Mouse (Mus musculus) midbrain, embryonic 12.5 days (tissue): ENCODE measurements around the gene Olfr402. TPM values are rescaled to one million over a fixed set of nuclear protein-coding genes. Genes with fewer than 3 reads are reported as not detected.
"Not testable (repeated sequence)": the region's sequence is repeated elsewhere in the genome, so short reads cannot be mapped to it uniquely, and the experiment has no call there.

ENCODE experiments used
- ATAC-seq: fragments of 200-750 bp; cut with Nextera tagmentation; 2 replicates; pipeline ENCODE4 v1.8.0; 2017; ENCODE audit warnings: low read depth, moderate TSS enrichment, moderate library complexity; ENCODE audit not compliant: low FRiP score
- H3K27ac ChIP-seq: fragments of 300-500 bp; sonication (generic); replicated peaks from 2 replicates; pipeline ENCODE4 v1.5.1; 2016; ENCODE audit warnings: mild to moderate bottlenecking
- H3K27me3 ChIP-seq: fragments of 300-500 bp; sonication (generic); 2 replicates; pipeline ENCODE4 v1.6.1; 2016; ENCODE audit warnings: mild to moderate bottlenecking
- H3K36me3 ChIP-seq: fragments of 300-500 bp; sonication (generic); 2 replicates; pipeline ENCODE4 v1.6.1; 2016
- H3K4me1 ChIP-seq: fragments of 300-500 bp; sonication (generic); 2 replicates; pipeline ENCODE4 v1.6.1; 2016
- H3K4me2 ChIP-seq: fragments of 300-500 bp; sonication (generic); replicated peaks from 2 replicates; pipeline ENCODE4 v1.6.1; 2016; ENCODE audit warnings: mild to moderate bottlenecking, moderate library complexity
- H3K4me3 ChIP-seq: fragments of 300-500 bp; sonication (generic); 2 replicates; pipeline ENCODE4 v1.5.1; 2016; ENCODE audit warnings: mild to moderate bottlenecking
- H3K9ac ChIP-seq: fragments of 300-500 bp; sonication (generic); replicated peaks from 2 replicates; pipeline ENCODE4 v1.6.1; 2016; ENCODE audit warnings: mild to moderate bottlenecking, moderate library complexity
- H3K9me3 ChIP-seq: fragments of 300-500 bp; sonication (generic); 2 replicates; pipeline ENCODE4 v1.6.1; 2016; ENCODE audit warnings: mild to moderate bottlenecking
- WGBS: fragments of 180-500 bp; shearing (Covaris S2); methylation state at CpG from one replicate; pipeline ENCODE4 v1.1.7; 2016; 5-methylcytosine and 5-hydroxymethylcytosine counted together
- polyA plus RNA-seq: library from polyadenylated mRNA; unstranded; fragments of >200 nt; fragmentation: Nextera tagmentation; extraction: Ambion mirVana; gene quantifications from 2 replicates; pipeline ENCODE4 v1.2.1, GENCODE M21; 2016

Gene Olfr402
- not detected in 2 replicates for polyA plus RNA-seq

GRCm38 (mm10) chr11:74153229-74153628, at the start of gene Olfr402:
Olfr402 (plus strand) TSS chr11:74153529.
- H3K4me2 ChIP-seq = no peak within 1 kb of the TSS
- peaks cover 32% of the 10 kb centered on the region for H3K9me3 ChIP-seq
- H3K9ac ChIP-seq = no peak within 1 kb of the TSS
- H3K27ac ChIP-seq = no peak within 1 kb of the TSS
- H3K4me1 ChIP-seq = no peaks in the 10 kb centered on the region
- H3K27me3 ChIP-seq = no peaks in the 10 kb centered on the region
- ATAC-seq = no peak
- no peaks in the 10 kb centered on the region for H3K36me3 ChIP-seq
- no peak within 1 kb of the TSS for H3K4me3 ChIP-seq
- WGBS = 63% methylated on average over 3 of the region's 3 CpGs

GRCm38 (mm10) chr11:74105066-74105465, 48.3 kb upstream of the Olfr402 start:
- peaks cover 23% of the 10 kb centered on the region for H3K9me3 ChIP-seq
- WGBS = 41% methylated on average over 5 of the region's 5 CpGs
- no peaks in the 10 kb centered on the region for H3K36me3 ChIP-seq
- no peak overlapping the region for H3K27ac ChIP-seq
- no peaks in the 10 kb centered on the region for H3K4me1 ChIP-seq
- no peak for ATAC-seq
- no peak overlapping the region for H3K4me3 ChIP-seq
- no peaks in the 10 kb centered on the region for H3K27me3 ChIP-seq
- H3K9ac ChIP-seq = no peak overlapping the region
- H3K4me2 ChIP-seq = no peak overlapping the region

GRCm38 (mm10) chr11:74113412-74113811, 39.9 kb upstream of the Olfr402 start, which contains the start of gene Olfr401:
Olfr401 (plus strand) TSS chr11:74113712.
- no peaks in the 10 kb centered on the region for H3K4me1 ChIP-seq
- H3K4me2 ChIP-seq = no peak within 1 kb of the TSS
- no peak within 1 kb of the TSS for H3K9ac ChIP-seq
- H3K4me3 ChIP-seq = no peak within 1 kb of the TSS
- ATAC-seq = no peak
- H3K27ac ChIP-seq = no peak within 1 kb of the TSS
- H3K9me3 ChIP-seq = peaks cover 17% of the 10 kb centered on the region
- H3K27me3 ChIP-seq = no peaks in the 10 kb centered on the region
- H3K36me3 ChIP-seq = no peaks in the 10 kb centered on the region

- H3K9ac ChIP-seq, H3K27me3 ChIP-seq, H3K4me3 ChIP-seq, H3K4me1 ChIP-seq, H3K27ac ChIP-seq, H3K36me3 ChIP-seq, ATAC-seq, H3K4me2 ChIP-seq: not testable (repeated sequence)
- peaks cover 62% of the 10 kb centered on the region for H3K9me3 ChIP-seq
- WGBS = 17% methylated on average over 1 of the region's 1 CpGs
Measured at GRCm38 (mm10) chr11:74140001-74140400, 13.3 kb upstream of the Olfr402 start.

GRCm38 (mm10) chr11:74145866-74146265, 7.5 kb upstream of the Olfr402 start:
- Histone ChIP-seq H3K9ac (no peak overlapping the region), H3K27ac (no peak overlapping the region), H3K4me3 (no peak overlapping the region), H3K36me3 (no peaks in the 10 kb centered on the region), H3K9me3 (peaks cover 65% of the 10 kb centered on the region), H3K27me3 (no peaks in the 10 kb centered on the region), H3K4me2 (no peak overlapping the region), H3K4me1 (no peaks in the 10 kb centered on the region)
- no peak for ATAC-seq

- no peaks in the 10 kb centered on the region for H3K27me3 ChIP-seq
- peaks cover 19% of the 10 kb centered on the region for H3K9me3 ChIP-seq
- no peaks in the 10 kb centered on the region for H3K36me3 ChIP-seq
- H3K4me1 ChIP-seq = no peaks in the 10 kb centered on the region
- no peak overlapping the region for H3K4me2 ChIP-seq
- no peak for ATAC-seq
- H3K9ac ChIP-seq = no peak overlapping the region
- no peak overlapping the region for H3K27ac ChIP-seq
- H3K4me3 ChIP-seq = no peak overlapping the region
Measured at GRCm38 (mm10) chr11:74168771-74169170, 15.4 kb downstream of the Olfr402 start.

- Histone ChIP-seq H3K4me2 (no peak overlapping the region), H3K36me3 (no peaks in the 10 kb centered on the region), H3K27me3 (no peaks in the 10 kb centered on the region), H3K4me3 (no peak overlapping the region), H3K9me3 (peaks cover 33% of the 10 kb centered on the region), H3K4me1 (no peaks in the 10 kb centered on the region), H3K27ac (no peak overlapping the region), H3K9ac (no peak overlapping the region)
- 81% methylated on average over 4 of the region's 4 CpGs for WGBS
- ATAC-seq = no peak
Measured at GRCm38 (mm10) chr11:74183168-74183567, 29.8 kb downstream of the Olfr402 start.

GRCm38 (mm10) chr11:74183745-74184144, 30.4 kb downstream of the Olfr402 start:
- Histone ChIP-seq H3K9me3 (peaks cover 33% of the 10 kb centered on the region), H3K36me3 (no peaks in the 10 kb centered on the region), H3K4me3 (no peak overlapping the region), H3K9ac (no peak overlapping the region), H3K4me2 (no peak overlapping the region), H3K4me1 (no peaks in the 10 kb centered on the region), H3K27me3 (no peaks in the 10 kb centered on the region), H3K27ac (no peak overlapping the region)
- no peak for ATAC-seq
- 78% methylated on average over 4 of the region's 4 CpGs for WGBS

- H3K4me2 ChIP-seq = no peak within 1 kb of the TSS
- H3K27ac ChIP-seq = no peak within 1 kb of the TSS
- no peak within 1 kb of the TSS for H3K9ac ChIP-seq
- no peaks in the 10 kb centered on the region for H3K27me3 ChIP-seq
- H3K4me3 ChIP-seq = no peak within 1 kb of the TSS
- H3K4me1 ChIP-seq = no peaks in the 10 kb centered on the region
- no peaks in the 10 kb centered on the region for H3K36me3 ChIP-seq
- no peak for ATAC-seq
- peaks cover 33% of the 10 kb centered on the region for H3K9me3 ChIP-seq
Measured at GRCm38 (mm10) chr11:74185949-74186348, 32.6 kb downstream of the Olfr402 start, which contains the start of gene Olfr403. Olfr403 (plus strand) TSS chr11:74186249.

Other genes with a start within 250 kb of the Olfr402 start
- not detected in 2 replicates for gene Olfr395, start 244.2 kb upstream of the Olfr402 start, polyA plus RNA-seq
- not detected in 2 replicates for gene Olfr23, start 216.9 kb upstream of the Olfr402 start, polyA plus RNA-seq
- gene Olfr397, start 192.7 kb upstream of the Olfr402 start, polyA plus RNA-seq = not detected in 2 replicates
- gene Olfr398, start 163.1 kb upstream of the Olfr402 start, polyA plus RNA-seq = not detected in 2 replicates
- not detected in 2 replicates for gene Olfr139, start 97.0 kb upstream of the Olfr402 start, polyA plus RNA-seq
- gene Olfr399, start 96.9 kb upstream of the Olfr402 start, polyA plus RNA-seq = not detected in 2 replicates
- gene Zfp616, start 83.6 kb upstream of the Olfr402 start, polyA plus RNA-seq = not detected in 2 replicates
- not detected in 2 replicates for gene Olfr401, start 39.8 kb upstream of the Olfr402 start, polyA plus RNA-seq
- not detected in 2 replicates for gene Olfr403, start 32.7 kb downstream of the Olfr402 start, polyA plus RNA-seq
- gene Olfr43, start 57.9 kb downstream of the Olfr402 start, polyA plus RNA-seq = not detected in 2 replicates
- not detected in 2 replicates for gene Olfr406, start 106.3 kb downstream of the Olfr402 start, polyA plus RNA-seq
- gene Olfr59, start 130.2 kb downstream of the Olfr402 start, polyA plus RNA-seq = not detected in 2 replicates
- gene Olfr410, start 184.5 kb downstream of the Olfr402 start, polyA plus RNA-seq = not detected in 2 replicates
- not detected in 2 replicates for gene Olfr411, start 199.1 kb downstream of the Olfr402 start, polyA plus RNA-seq
- gene Olfr412, start 208.5 kb downstream of the Olfr402 start, polyA plus RNA-seq = not detected in 2 replicates